Mouse (Mus musculus) cerebellum, adult 2 months (tissue): ENCODE measurements around the gene Vmn2r94. TPM values are rescaled to one million over a fixed set of nuclear protein-coding genes. Genes with fewer than 3 reads are reported as not detected.

Experiments used
- DNase-seq, 2 experiments: peaks; one replicate each; pipeline ENCODE4 v3.0.0; 2021
- H3K27ac ChIP-seq: fragments of 200-500 bp; 2 replicates; pipeline ENCODE4 v1.5.1; 2012; ENCODE audit warnings: low read length, control low read depth, inconsistent platforms; ENCODE audit not compliant: insufficient read depth
- H3K27me3 ChIP-seq: fragments of 200-500 bp; 2 replicates; pipeline ENCODE4 v1.6.1; 2012; ENCODE audit warnings: inconsistent platforms, mild to moderate bottlenecking, low read length, moderate library complexity; ENCODE audit not compliant: control insufficient read depth, insufficient read depth
- H3K4me1 ChIP-seq: fragments of 200-500 bp; 2 replicates; pipeline ENCODE4 v1.6.1; 2011; ENCODE audit warnings: low read length; ENCODE audit not compliant: control insufficient read depth, insufficient read depth
- H3K4me3 ChIP-seq: fragments of 200-500 bp; replicated peaks from 2 replicates; pipeline ENCODE3; 2011; ENCODE audit warnings: mild to moderate bottlenecking, low read depth, low read length, control low read depth; ENCODE audit not compliant: insufficient read depth
- CTCF ChIP-seq: fragments of 200-500 bp; IDR thresholded peaks from 2 replicates; pipeline ENCODE4 v1.5.1; 2011; ENCODE audit warnings: low read depth, mild to moderate bottlenecking, control low read depth, low read length, moderate library complexity, borderline replicate concordance; ENCODE audit not compliant: insufficient read depth
- POLR2A ChIP-seq: fragments of 200-500 bp; IDR thresholded peaks from 2 replicates; pipeline ENCODE4 v1.6.1; 2011; ENCODE audit warnings: low read length, control low read depth, borderline replicate concordance; ENCODE audit not compliant: insufficient read depth
- WGBS: fragments of 180-500 bp; shearing (Covaris S2); methylation state at CpG from one replicate; pipeline ENCODE4 v1.1.7; 2018; 5-methylcytosine and 5-hydroxymethylcytosine counted together
- polyA plus RNA-seq: library from polyadenylated mRNA; depleted of rRNA; stranded (reverse); fragments of >200 nt; gene quantifications from 2 replicates; pipeline ENCODE4 v1.2.3, GENCODE M21; 2012; rRNA removed

The Vmn2r94 gene
- not detected in 2 replicates for polyA plus RNA-seq

- Histone ChIP-seq H3K4me3 (no peak within 1 kb of the TSS), H3K27me3 (no peaks in the 10 kb centered on the region), H3K27ac (no peak within 1 kb of the TSS), H3K4me1 (no peaks in the 10 kb centered on the region)
- WGBS = 48% methylated on average over 2 of the region's 2 CpGs
- TF ChIP-seq POLR2A = no peak
- no peak for TF ChIP-seq CTCF
- DNase-seq = no peak
These were observed at the start of gene Vmn2r94 for GRCm38 (mm10) chr17:18277656-18278055. Vmn2r94 (minus strand) TSS chr17:18277756.

- DNase-seq = no peak
- Histone ChIP-seq H3K4me1 (no peaks in the 10 kb centered on the region), H3K4me3 (no peak overlapping the region), H3K27me3 (no peaks in the 10 kb centered on the region), H3K27ac (no peak overlapping the region)
- TF ChIP-seq CTCF (no peak), POLR2A (no peak)
- WGBS = 90% methylated on average over 2 of the region's 2 CpGs
These were observed 45.5 kb upstream of the Vmn2r94 start for GRCm38 (mm10) chr17:18323031-18323430.

- H3K27me3 ChIP-seq = no peaks in the 10 kb centered on the region
- H3K27ac ChIP-seq = no peak within 1 kb of the TSS
- TF ChIP-seq POLR2A (no peak), CTCF (no peak)
- no peak within 1 kb of the TSS for H3K4me3 ChIP-seq
- no peaks in the 10 kb centered on the region for H3K4me1 ChIP-seq
- WGBS = 25% methylated on average over 1 of the region's 1 CpGs
- DNase-seq = no peak
These were observed 20.2 kb upstream of the Vmn2r94 start, which contains the start of gene Vmn2r93 for GRCm38 (mm10) chr17:18297799-18298198. Vmn2r93 (plus strand) TSS chr17:18298099.

GRCm38 (mm10) chr17:18236931-18237330 is 40.6 kb downstream of the Vmn2r94 start:
- no peak overlapping the region for H3K4me3 ChIP-seq
- no peaks in the 10 kb centered on the region for H3K27me3 ChIP-seq
- H3K27ac ChIP-seq = no peak overlapping the region
- 75% methylated on average over 14 of the region's 14 CpGs for whole genome bisulfite sequencing
- no peak for DNase-seq
- TF ChIP-seq CTCF (no peak), POLR2A (no peak)
- no peaks in the 10 kb centered on the region for H3K4me1 ChIP-seq

GRCm38 (mm10) chr17:18231996-18232395 is 45.6 kb downstream of the Vmn2r94 start:
- DNase-seq = no peak
- Histone ChIP-seq H3K4me1 (no peaks in the 10 kb centered on the region), H3K27me3 (no peaks in the 10 kb centered on the region), H3K27ac (no peak overlapping the region), H3K4me3 (no peak overlapping the region)
- no peak for TF ChIP-seq CTCF
- no peak for TF ChIP-seq POLR2A
- 53% methylated on average over 2 of the region's 2 CpGs for WGBS

- Histone ChIP-seq H3K27me3 (no peaks in the 10 kb centered on the region), H3K27ac (no peak overlapping the region), H3K4me3 (no peak overlapping the region), H3K4me1 (no peaks in the 10 kb centered on the region)
- TF ChIP-seq POLR2A (no peak), CTCF (no peak)
- no peak for DNase-seq
These were observed 56.3 kb downstream of the Vmn2r94 start for GRCm38 (mm10) chr17:18221300-18221699.

Other genes with a start within 250 kb of the Vmn2r94 start
- gene Vmn2r124, start 228.3 kb downstream of the Vmn2r94 start, polyA plus RNA-seq = not detected in 2 replicates
- not detected in 2 replicates for gene Vmn2r91, start 192.7 kb downstream of the Vmn2r94 start, polyA plus RNA-seq
- gene Vmn2r92, start 125.9 kb downstream of the Vmn2r94 start, polyA plus RNA-seq = not detected in 2 replicates
- not detected in 2 replicates for gene Vmn2r93, start 20.3 kb upstream of the Vmn2r94 start, polyA plus RNA-seq
- not detected in 2 replicates for gene Vmn2r95, start 146.3 kb upstream of the Vmn2r94 start, polyA plus RNA-seq